Mouse (Mus musculus) Muller cell, postnatal 12 days (primary cell): Measurements from ENCODE around the gene Ajap1.

Source experiments
- DNase-seq: peaks from one replicate; pipeline ENCODE4 v3.0.0-alpha.2; 2015; ENCODE audit errors: inconsistent ontology term

Gene Ajap1

GRCm38 (mm10) chr4:153482459-153483338 lies at the start of gene Ajap1:
Gene Ajap1, minus strand, starts transcription at chr4:153482811.
- peak; percentile 72 for DNase-seq

DNA sequence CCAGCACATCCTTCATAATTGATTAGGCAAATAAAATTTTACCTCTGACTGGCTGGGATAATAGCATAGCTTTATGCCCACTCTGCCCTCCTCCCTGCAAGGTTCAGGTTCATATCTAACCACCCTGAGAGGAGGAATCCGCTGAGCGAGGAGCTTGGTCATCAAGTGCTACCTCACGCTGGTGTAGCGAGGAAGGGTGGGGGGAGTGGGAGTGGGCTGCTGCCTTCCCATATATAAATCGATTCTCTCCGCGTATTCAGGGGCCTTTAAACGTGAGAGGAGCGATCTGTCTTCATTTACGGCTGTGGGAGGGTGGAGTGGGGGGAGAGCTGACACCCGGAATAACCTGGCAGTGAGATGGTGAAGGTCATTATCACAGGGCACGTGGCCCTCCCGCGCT lies 47.9 kb upstream of the Ajap1 start:
- no peak for DNase-seq

DNA sequence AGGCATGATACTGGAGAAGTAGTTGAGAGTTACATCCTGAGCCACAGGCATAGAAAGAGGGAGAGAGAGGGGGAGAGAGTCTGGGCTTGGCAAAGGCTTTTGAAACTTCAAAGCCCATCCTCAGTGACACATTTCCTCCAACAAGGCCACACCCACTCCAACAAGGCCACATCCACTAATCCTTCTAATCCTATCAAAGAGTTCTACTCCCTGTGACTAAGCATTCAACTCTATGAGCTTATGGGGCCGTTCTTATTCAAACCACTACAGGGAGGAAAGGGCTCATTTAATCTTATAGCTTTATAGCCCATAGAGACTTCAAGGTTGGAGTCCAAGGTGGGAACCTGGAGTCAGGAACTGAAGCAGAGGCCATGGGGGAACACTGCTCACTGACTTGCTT lies 39.0 kb upstream of the Ajap1 start:
- DNase-seq: no peak

GRCm38 (mm10) chr4:153519888-153520287 lies 37.3 kb upstream of the Ajap1 start:
- no peak for DNase-seq

- DNase-seq: no peak
Measured at GRCm38 (mm10) chr4:153519289-153519688, 36.7 kb upstream of the Ajap1 start.

DNA sequence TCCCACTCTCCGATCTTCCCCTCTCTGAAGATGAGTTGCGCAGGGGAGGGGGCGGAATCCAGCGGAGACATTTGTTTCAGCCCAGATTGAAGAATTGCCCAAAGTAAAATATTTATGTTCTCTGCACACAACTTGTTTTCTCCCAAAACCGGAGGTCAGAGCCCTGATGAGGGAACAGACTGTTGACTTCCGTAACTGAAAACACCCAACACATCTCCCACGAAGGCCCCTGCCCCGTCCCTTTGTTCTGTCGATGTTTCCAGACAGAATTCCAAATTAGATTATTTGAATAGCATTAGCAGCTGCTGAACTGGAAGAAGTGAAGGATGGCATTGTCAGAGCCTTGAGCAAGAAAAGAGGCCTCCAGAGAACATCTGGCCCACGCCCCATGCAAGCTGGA lies 33.2 kb upstream of the Ajap1 start:
- no peak for DNase-seq

GRCm38 (mm10) chr4:153514071-153514470 lies 31.5 kb upstream of the Ajap1 start:
- no peak for DNase-seq

DNA sequence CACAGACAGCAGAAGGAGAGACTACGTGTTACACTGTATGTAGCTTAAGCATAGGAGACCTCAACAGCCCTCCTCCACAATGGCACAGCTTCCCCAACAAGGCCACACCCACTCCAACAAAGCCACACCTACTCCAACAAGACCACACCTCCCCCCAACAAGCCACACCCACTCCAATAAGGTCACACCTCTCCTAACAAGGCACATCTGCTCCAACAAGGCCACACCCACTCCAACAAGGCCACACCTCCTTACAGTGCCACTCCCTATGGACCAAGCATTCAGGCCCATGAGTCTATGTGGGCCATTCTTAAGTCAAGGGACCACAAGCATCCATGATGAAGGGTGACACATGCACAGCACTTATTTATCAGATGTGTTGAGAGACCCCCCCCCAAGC lies 28.9 kb upstream of the Ajap1 start:
- no peak for DNase-seq

DNA sequence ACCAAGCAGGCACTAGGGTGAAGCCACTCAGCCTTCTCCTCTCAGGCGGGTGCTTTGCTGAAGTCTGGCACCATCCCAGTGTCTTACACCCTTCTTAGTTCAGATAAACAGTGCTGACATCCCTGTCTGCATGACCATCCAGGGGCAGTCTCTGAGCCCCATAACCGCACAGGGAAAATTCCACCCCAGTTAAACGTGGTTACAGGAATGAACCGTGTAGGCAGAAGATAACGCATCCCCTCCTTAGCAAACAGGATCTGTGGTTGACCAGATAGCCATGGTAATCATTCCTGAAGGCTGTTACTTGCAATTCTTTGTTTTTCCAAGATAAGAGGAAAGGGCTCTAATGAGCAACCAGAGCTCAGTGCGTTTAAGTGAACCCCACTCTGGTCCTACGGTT lies 19.3 kb upstream of the Ajap1 start:
- no peak for DNase-seq

GRCm38 (mm10) chr4:153492444-153492843 lies 9.8 kb upstream of the Ajap1 start:
- DNase-seq: no peak

GRCm38 (mm10) chr4:153489116-153489515 lies 6.5 kb upstream of the Ajap1 start:
- DNase-seq: no peak

DNA sequence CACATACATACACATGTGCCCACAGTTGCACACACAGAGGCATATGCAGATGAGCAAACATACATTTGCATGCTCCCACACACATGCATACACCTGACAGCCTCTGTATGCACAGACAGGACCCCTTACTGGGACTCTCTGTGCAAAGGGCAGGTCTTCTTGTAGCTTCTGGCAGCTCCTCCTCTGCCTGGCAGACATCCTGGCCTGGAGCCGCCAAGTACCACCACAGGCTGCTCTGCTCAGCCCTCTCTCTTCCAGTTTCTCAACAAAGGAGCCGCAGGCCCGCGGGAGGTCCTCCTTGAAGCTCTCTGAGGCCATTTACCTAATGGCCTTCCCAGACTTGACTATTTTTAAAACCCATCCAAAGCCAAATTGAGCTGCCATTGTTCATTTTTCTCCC lies 3.3 kb upstream of the Ajap1 start:
- no peak for DNase-seq

DNA sequence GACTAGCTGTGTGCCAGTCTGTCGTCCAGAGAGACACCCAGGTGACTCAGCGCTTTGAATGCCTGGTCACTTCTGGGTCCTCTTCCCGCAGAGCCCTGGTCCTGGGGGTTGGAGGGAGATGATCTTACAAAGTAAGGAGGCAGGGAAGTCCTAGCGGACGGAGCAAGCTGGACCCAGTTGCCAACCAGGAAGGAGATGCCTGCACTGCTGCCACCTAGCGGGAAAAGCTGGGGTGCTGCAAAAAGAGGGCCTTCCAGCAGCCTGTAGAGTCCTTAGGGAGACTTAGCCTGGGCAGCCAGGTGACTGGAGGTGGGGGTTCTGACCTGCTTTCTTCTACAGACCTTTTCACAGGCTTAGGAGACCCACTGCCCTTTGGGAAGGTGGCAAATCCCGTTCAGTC lies 1.8 kb upstream of the Ajap1 start:
- DNase-seq: peak; percentile 73

GRCm38 (mm10) chr4:153481361-153482234 lies 1.0 kb downstream of the Ajap1 start:
- peak; percentile 45 for DNase-seq

GRCm38 (mm10) chr4:153480551-153481262 lies 1.9 kb downstream of the Ajap1 start:
- peak; percentile 74 for DNase-seq

DNA sequence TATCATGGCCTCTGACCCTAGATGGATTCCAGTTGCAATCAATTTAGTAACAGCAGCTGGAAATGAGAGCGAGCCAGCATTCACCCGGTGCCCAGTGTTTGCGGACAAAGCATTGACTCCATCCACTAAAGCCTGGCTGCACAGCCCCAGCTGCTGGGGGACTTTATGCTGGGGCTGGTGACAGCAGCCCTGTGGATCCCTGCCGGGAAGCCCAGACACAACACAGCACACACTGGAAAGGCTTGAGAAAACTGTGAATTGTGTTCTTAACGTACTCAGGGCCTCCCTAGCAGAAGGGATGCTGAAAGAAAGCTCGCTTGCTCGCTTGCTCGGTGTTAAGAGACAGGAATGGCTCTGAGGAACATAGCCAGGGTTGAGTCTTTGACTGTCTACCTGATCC lies 3.5 kb downstream of the Ajap1 start:
- peak; percentile 6 for DNase-seq

DNA sequence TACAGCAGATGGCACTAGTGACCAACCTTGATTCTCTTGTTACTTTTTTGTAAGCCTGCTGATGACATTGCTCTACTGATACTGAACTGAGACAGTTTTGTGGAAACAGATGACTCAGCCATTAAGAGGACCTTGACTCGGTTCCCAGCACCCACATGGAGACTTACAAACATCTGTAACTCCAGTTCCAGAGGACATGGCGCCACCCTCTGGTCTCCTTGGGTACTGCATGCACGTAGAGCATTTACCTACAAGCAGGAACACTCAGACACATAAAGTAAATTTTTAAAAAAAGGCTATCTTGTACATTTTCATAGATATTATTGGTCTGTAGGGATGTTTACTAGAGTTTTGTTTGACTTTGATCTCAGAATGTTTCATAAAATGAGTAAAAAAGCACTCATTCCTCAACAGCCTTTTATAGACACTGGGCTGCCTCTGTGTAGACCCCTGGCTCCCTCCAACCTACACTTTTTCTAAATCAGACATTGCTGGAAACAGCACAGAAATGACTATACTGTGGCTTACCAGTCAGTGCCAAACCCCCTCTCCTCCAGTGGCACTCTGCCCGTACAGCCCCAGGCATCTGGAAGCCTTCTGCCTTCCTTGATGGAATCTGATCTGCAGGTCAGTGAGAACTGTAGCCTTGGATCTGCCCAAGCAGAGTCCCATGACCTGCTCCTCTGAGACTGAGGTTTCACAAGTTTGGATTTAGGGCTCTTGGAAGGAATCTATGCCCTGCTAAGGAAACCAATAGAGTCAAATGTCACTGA lies 8.9 kb downstream of the Ajap1 start:
- DNase-seq: no peak

GRCm38 (mm10) chr4:153469712-153470111 lies 12.9 kb downstream of the Ajap1 start:
- DNase-seq: no peak

- no peak for DNase-seq
Measured at GRCm38 (mm10) chr4:153459934-153460333, 22.7 kb downstream of the Ajap1 start.

GRCm38 (mm10) chr4:153459503-153459902 lies 23.1 kb downstream of the Ajap1 start:
- no peak for DNase-seq

DNA sequence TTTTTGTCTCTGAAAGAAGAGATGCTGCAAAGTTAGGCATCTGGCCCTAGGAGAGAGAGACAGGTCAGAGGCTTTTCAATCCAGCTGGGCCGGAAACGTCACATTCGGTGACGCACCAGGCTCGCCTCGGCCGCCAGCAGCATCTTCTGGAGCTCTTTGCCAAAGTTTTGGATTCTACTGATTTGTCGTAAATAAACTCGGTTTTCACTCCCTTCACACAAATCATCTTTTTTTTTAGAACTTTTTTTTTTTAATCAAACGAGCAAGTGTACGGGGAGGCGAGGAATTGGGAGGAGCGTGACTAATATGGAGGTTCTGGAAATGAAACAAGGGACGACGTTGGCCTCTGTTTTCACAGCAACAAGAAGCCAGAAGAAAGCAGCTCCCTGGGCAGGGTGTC lies 23.8 kb downstream of the Ajap1 start:
- DNase-seq: no peak
